Mouse (Mus musculus): ENCODE data around the gene Sorbs1. TPM values are rescaled to one million over a fixed set of nuclear protein-coding genes. Genes with fewer than 3 reads are reported as not detected.

Gene Sorbs1
- total and polyA plus RNA-seq, 3 experiments: 13.4 to 123 (median 116) TPM

DNA sequence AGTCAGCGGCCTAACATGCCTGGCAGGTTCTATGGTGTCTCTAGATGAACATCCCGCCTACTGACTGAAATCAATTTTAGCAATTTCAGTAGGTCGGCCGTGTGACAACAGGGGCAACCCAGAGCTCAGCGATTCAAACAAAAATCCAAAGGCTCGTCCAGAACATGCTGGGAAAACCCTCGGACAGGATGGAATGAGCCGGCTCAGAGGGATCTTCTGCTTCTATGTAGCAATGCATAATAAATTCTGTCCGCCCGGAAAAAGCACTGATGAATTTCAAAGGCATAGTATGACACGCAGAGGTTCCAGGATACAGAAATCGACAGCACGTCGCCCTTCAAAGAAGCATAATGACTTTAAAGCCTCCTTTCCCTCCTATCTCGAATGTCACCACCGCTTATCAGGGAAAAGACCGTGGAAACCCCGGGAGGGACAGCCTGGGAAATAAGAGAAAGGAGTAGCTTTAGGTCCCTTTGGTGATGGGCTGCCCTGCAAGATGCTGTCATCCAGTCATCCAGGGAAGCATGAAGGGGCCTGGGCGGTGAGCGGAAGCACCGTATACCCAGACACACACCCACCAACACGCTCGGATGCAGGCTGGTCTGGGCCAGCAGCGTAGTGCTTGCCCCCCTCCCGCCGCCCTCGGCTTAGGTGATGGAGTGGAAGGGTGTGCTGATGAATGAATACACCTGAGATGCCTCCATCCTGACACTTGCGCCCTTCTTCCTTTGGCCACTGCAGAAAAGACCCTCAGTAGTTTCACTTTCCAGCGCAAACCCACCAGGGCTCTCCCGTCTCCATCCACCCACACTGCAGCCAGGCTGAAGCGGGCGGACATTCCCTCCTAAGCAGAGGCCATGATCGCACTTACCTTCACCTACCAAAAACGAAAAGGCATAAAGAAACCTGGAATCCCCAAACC is 818 bp downstream of the Sorbs1 start:
- peak; percentile 43 for DNase-seq

DNA sequence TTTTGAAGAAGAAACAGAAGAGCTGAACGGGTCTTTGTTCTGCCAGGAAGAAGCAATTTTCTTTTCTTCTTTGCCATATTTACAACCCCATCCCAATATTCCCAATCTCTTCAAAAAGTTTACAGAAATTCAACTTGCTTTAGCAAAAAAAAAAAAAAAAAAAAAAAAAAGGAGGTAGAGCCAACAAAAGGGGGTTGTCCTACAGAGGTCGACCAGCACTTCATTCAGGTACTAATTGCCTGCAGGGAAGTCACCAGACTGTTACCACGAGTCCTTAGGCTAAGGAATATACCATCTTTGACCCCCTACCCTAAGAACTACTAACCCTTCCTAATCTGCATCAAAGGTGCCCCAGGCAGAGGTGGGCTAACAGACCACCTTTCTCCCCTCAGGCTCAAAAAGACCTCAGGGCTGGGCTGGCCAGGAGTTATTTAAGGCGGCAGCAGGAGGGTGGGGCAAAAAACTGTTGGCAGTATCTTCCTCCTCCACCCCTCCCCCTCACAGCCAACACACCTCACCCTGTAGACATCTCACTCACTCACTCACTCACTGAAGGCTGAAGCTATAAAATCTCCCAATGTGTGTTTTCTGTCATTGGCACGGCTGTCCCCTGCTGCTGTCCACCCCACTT is 1.8 kb downstream of the Sorbs1 start:
- DNase-seq: no peak

DNA sequence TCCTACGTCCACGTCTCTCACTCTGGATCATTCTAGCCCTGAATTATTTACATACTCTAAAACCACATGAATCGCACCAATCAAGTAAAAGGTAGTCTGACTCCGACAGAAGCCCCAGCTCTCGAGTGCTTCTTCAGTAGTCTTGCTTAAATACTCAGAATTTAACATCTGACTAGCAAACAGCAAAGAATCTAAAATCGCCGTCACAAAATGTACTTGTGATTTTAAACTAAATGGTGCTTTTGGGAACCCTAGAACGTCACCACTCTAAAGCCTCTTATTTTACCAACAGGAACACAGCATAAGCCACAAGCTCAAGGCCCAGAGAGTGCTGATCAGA is 2.5 kb downstream of the Sorbs1 start:
- DNase-seq: no peak

DNA sequence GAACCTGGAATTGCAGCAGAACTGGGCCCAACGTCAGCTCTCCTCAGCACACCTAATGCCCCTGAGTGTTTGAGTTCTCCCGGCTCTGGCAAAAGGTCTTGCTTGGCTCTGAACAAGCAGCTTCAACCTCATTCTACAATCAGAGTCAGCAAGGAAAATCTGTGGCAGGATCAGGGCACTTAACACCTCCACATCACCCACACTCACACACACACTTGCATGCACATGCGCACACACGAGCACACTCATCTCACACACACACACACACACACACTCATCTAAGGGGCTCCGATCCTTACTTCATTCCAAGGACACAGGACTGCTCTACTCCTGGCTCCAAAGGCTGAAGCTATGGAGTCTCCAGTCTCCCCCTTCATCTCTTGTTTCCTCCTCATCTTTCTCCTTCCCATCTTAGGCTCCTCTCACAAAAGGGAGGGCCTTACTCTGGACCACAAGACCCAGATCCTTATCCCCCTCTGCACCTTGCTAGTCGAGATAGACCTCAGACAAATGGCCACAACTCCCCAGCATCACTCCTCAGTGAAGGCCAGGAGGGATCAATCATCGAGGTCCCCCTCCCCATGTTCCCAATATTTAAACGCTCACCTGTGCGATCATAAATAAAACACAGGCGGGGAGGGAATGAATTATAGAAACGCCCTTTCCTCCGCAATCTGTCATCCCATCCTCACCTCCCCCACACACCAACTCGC is 3.0 kb downstream of the Sorbs1 start:
- no peak for DNase-seq

DNA sequence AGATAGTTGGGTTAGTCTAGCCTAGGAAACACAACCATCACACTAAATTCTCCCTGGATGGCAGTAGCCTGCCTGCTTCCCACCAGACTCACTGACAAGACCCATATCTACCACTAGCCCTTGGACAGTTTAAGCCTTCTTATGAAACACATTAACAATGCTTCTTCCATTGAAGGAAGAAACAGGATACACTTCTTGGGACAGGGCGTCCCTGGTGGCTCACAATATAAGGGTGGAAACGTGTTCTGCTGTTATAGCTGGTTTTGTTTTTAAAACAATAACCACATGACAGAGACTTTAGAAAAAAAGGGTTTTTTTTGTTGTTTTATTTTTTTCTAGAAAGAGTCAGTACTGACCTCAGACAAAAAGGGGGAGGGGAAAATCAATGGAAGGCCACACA is 4.3 kb downstream of the Sorbs1 start:
- DNase-seq: no peak

DNA sequence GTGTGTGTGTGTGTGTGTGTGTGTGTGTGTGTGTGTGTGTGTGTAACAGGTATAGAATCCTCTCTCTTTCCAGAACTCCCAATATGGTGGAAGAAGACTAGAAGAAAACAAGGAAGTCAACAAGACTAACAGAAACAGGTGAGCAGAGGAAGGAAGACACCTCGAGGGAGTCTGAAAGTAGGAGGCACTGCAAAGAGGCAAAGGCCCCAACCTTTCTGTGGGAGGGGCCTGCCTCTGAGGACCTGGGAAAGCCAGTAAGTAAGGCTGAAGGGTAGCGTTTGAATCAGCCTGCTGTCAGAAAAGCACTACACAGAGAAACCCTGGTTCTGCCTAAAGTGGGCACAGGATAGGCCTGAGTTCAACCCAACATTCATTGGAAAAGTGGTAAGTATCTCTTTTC is 4.7 kb downstream of the Sorbs1 start:
- no peak for DNase-seq

DNA sequence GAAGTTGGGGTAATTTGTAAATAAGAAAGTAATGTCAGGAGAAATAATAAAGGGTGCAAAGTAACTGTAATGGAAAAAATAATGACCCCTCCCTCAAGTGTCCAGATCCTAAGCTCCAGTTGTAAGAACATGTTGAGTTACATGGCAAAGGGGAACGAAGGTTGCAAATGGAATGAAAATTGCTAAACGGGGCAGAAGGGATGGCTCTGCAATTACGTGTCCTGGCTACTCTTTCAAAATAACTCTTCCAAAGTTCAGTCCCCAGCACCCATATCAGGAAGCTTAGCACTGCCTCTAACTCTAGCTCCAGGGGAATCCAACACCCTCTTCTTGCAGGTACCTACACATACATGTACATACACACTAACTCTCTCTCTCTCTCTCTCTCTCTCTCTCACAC is 6.6 kb downstream of the Sorbs1 start:
- DNase-seq: no peak

DNA sequence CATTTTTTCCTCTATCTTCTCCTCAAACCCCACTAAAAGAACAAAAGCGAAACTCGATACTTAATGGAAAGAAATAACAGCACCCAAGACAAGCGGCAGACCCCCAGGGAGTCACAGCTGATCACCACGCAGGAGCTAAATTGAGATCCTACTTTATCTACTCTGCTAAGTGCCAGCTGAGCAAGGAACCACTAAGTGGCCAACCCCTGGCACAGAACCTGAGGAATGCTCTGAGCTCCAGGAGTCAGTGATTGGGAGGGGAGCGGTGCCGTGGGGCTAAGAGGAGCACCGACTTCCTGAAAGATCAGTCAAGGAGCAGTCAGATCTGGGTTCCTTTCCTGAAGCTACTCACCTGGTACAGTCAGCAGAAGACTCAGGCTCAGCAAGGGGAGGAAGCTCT is 9.2 kb downstream of the Sorbs1 start:
- DNase-seq: no peak

DNA sequence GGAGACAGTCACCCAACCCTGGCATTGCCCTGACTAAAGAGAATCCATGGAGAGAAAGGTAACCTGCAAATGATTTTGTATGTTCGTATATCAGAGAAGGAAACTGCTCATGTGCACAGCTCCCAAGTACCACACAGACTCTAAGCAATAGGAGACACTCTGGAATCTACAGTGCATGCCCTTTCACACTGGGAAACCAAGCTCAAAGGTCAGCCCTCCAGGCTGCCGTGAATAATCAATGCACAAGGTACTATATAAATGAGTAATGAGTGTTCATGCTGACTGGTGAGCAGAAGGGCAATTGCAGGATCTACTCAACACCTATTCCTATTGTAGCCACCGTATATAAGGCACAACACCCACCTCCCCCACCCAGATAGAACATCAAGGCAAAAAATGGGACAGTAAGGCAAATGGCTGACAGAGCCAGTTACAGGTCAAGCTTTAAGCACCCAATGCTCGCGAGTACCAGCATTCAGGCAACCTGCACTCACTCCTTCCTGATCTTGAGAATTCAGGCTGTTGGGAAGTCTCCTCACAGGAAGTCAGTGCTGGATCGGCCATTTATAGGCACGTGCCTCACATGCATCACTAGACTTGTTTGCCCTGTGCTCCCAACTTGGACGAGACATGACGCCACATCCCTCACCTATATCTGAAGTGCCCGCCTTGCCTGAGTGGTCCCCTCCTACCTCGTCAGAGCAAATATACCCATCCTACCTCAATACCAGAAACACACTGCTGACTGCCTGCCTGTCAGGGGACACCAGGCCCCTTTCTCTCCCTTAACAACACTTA is 13.4 kb downstream of the Sorbs1 start:
- no peak for DNase-seq

DNA sequence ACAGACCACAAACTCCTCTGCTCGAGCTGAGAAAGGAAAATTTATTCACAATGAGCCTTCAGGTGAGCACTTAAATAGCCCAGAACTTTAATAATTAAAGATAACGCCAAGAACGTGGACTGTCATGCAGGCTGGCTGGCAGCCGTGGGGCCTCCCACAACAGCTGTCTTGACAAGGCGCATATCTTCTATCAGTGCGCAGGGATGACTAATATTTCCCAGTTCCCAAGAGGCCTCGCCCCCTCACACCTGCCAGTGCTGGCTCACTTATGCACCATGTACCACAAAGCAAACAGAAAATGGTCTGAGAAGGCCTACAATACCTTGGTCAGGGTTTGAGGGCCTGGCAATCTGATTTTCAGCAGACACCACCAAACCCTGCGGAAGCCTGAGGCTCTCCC is 14.4 kb downstream of the Sorbs1 start:
- no peak for DNase-seq

DNA sequence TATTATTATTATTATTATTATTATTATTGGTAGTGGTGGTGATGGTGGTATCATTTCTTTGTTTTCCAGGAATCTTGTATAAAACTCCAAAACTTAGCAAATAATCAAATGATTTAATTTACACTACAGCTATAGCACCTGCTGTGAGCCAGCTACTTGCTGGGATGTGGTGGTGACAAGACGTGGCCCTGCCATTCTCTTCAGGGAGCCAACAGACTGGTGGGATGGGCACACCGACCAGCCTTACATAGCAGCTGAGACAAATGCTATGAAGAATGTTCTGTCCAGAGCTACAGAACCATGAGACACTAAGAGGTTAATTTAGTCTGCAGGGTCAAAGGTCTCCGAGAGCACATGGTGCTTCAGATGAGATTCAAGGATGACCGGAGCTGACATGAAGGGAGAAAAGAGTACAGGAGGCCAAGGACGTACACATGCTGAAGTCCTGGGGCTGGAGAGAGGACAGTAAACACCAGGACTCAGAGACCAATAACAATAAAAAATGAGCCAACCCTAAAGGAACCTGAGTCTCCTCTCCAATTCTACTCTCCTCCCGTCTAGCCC is 15.3 kb downstream of the Sorbs1 start:
- no peak for DNase-seq

DNA sequence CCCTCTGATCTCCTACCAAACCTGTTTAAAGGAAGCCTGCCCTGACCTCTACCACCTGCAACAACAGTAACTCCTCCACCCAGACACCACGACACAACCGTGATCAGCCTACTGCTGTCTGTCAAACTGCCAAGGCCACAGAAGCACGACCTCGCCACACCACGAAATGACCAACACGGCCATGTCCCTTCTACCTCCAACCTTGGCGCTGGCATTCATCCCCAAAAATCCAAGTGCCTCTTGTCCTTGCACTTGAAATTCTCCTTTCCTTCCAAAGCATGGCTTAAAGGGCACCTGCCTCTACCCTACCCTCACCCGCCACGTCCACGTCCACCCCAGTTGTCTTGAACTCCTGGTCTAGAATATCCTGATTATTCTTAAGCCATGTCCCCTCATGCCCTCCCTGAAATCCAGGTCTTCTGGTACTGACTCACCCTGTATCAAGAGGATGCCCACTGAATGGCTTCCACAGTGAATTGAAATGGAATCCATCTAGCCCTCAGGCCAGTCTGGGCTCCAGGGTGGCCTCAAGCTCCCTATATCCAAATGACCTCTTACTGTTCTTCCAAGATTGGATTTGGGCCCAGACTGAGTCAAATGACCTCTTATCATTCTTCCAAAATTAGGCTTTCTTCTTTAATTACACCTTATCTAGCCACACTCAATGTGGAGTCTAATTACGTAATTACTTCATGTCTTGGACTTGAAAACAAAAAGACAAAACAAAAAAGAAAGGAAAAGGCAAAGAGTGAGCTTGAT is 16.9 kb downstream of the Sorbs1 start:
- DNase-seq: peak; percentile 36

DNA sequence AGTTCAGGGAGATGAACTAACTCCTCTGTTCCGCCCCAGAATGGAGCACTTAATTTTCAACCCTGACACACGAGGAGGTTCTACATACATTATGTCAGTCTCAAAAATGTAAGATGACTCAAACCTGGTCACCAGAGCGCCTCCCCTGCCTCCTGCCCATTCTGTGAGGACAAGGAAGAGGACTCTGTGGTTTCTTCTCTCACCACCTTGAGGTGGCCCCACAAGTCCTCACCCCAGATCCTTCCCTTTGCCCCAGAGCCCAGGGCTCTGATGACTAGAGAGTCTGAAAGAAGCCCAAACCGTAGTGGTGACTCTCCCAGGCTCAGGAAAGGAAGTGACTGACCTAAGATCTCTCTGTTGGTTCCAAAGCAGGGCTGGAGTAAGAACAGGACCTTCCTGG is 17.5 kb downstream of the Sorbs1 start:
- DNase-seq: no peak

DNA sequence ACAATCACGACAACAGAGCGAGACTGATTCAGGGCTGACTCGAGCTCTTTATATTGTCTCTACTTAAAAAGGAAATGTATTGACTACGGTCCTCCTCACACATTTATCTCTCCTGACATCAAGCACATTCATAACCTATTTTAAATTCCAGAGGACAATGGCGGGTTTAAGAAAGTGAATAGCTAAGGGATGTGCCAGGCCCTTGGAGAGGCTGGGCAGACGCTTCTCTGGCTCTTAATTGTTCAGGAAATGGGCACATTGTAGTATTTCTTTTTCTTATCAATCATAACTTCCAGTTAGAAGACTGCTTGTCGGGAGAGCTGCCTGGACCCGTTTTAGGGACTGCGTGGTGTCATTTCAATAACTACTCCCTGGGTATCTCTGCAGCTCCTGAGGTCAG is 20.7 kb downstream of the Sorbs1 start:
- no peak for DNase-seq

DNA sequence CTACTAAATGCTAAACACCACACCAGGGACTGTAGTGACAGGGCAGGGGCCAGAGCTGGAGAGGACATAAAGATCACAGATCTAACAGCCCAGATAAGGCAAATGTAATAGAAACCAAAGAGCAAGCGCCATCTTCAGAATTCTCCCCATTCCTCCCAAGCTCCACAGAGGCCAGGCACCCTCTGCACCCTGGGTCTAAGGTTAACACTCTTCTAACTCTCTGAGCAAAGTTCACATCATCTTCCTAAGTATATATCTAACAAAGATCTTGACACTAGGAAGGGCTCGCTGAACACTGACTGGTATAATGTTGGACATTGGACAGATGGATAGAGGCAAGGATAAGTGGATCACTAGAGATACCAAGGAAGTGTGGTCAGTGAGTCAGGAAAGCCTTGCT is 22.1 kb downstream of the Sorbs1 start:
- no peak for DNase-seq

DNA sequence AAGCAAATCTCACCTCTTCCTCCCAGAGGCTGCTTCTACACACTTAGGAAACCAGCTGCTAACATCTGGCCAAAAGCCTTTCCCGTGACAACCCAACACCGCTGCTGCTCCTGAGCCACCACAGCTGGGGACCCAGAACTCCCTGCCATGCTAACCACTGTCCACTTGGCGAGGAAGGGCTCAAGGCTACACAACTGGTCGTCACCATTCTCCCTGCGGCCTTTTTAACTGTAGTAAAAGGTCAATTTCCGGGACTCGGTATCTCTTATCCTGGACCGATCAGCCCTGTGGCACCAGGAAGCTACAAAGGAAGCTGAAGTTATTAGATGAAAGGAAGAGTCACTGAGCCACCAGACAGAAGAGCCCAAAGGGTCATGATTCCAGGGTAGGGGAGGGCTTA is 22.8 kb downstream of the Sorbs1 start:
- DNase-seq: peak; percentile 47

DNA sequence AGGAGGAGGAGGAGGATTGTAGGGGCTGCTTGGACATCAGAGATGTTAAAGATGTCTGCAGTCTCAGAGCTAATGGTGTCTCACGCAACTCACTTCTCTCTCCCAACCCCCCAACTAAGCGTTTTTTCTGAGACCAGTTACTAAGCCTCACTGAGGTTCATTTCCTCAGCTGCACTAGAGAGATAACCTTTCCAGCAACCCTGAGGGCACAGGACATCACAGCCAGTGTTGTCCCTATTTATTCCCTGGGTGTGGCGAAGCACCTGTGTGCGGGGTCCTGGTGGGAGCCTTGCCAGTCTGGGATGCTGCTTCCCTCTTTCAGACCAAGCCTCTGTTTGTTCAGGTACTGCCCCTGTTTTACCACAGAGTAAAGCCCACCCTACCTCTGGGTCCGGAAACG is 23.9 kb downstream of the Sorbs1 start:
- no peak for DNase-seq

DNA sequence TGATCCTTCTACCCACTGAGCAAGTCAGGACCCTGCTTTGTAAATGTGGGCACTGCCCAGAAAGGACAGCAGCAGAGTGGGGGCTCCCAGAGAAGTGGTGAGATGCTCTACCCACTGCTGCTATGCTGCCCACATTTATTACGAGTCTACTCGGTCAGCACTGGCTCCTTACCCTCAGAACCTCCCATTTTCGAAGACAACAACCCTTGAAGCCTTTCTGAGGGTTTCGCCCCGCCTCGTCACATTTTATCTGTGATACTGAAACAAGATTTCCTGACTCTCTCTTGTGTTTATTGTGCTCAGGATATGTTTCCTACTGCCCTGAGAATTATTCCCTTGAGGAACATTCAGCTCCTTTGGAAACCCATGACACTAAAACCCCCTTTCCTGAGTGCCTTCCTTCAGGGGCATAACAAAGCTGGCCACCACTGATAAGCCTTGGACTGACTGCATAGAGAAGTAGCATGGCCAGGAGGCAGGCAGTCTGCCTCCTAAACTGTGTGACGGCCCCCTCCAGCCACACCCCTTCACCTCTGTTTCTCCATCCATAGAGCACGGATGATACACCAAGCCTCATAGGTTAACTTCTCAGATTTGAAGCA is 24.6 kb downstream of the Sorbs1 start:
- no peak for DNase-seq

DNA sequence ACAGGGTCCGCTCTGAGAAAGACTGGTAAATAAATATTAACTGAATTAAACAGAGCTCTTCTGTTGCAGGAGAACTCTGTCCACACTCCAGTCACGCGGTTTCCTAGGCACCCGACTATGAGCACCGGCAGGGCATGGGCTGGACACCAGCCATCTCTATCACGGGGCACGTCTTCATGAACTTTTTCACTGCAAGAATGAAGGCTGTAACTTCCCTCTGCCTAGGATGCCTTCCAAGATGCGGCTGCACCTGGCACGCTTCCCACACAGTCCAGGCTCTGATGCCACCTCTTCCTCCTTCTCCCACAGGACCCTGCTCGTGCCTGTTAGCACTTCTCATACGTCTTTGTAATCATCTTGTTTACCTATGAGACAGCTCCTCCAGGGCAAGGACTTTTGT is 26.0 kb downstream of the Sorbs1 start:
- DNase-seq: peak; percentile 67

DNA sequence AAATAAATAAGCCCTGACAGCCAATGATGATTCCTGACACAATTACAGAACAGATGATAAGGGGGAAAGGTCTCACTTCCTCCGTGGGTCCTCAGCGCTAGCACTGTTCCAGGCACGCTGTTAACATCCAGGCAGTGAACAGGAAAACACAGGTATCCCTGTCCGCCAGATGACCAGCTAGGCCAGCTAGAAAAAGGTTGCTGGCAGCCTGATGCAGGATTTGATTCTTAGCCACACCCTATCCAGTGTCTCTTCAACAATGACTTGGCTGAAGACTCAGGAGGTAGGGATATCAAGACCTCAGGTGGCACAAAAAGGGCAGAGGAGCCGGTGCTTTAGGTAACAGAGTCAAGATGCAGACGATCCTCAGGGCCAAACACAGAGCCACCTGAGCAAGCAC is 32.5 kb downstream of the Sorbs1 start:
- no peak for DNase-seq

DNA sequence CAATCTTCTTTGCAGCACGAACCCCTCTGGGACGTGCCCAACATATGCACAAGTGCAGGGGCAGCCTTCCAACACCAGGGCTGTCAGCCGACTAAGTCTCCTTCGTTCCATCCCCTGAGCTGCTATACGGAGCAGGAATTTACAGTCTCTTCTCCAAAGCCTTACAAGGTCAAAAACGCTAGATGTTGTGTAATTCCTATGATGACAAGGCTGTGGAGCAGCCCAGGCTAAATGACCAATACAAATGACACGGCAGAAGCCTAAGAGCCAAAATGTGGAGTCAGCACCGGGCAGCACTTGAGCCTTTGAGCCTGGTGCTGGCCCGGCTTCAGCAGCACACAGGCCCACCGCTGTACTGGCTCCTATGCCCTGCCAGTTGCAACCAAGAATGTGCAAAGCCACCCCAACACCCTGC is 35.4 kb downstream of the Sorbs1 start:
- DNase-seq: peak; percentile 84

Data from adrenal gland, adult 2 months (tissue).